Mouse (Mus musculus) kidney, adult 8-10 months (tissue): ENCODE measurements around the gene Prpf38b.

ENCODE experiments used
- DNase-seq, 2 experiments: peaks; one replicate each; pipeline ENCODE4 v3.0.0; 2022

Gene Prpf38b

GRCm38 (mm10) chr3:108911548-108912413 lies at the start of gene Prpf38b:
Gene Prpf38b, minus strand, starts transcription at chr3:108911727.
- peak; percentile 94 to 95 for DNase-seq

- no peak for DNase-seq
These were observed 49.7 kb upstream of the Prpf38b start for GRCm38 (mm10) chr3:108961226-108961625.

- peak in 1 of 2 experiments; percentile 28 for DNase-seq
These were observed 48.3 kb upstream of the Prpf38b start for GRCm38 (mm10) chr3:108959680-108960295.

DNA sequence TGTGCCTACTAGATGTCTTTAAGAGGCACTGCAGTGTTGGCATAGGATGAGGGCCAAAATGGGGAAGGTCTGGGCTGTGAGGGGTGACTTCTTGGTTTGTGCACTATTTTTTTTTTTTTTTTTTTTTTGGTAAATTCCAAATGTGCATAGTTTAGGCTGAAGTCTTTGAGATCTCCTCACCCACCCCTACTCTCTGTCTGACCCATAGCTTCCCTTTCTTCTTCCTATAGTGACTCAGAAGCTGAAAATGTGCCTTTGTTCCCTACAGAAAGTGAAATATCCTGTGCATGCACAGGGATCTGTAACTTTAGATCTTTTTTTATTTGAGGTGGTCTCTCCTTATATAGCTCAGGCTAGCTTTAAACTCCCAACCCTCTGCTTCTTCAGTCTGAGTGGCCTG lies 46.4 kb upstream of the Prpf38b start:
- DNase-seq, result no peak

DNA sequence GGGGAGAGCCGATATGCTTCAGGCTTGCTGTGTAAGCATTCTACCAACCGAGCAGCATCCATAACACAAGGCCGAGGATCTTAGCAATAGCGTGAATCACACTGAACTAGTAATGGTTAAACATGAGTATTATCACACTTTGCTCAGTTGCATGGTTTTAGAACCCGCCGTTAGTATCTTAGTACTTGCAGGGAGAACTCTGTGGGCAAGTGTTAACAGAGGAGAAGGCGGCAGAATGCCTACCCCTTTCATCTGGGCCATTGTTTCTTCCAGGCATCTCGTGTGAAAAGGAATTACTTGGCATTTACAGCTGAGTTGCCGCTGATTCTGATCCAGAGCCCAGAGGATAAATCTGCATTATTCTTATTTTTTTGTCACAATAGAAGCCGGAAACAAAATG lies 29.5 kb upstream of the Prpf38b start:
- DNase-seq, result no peak

DNA sequence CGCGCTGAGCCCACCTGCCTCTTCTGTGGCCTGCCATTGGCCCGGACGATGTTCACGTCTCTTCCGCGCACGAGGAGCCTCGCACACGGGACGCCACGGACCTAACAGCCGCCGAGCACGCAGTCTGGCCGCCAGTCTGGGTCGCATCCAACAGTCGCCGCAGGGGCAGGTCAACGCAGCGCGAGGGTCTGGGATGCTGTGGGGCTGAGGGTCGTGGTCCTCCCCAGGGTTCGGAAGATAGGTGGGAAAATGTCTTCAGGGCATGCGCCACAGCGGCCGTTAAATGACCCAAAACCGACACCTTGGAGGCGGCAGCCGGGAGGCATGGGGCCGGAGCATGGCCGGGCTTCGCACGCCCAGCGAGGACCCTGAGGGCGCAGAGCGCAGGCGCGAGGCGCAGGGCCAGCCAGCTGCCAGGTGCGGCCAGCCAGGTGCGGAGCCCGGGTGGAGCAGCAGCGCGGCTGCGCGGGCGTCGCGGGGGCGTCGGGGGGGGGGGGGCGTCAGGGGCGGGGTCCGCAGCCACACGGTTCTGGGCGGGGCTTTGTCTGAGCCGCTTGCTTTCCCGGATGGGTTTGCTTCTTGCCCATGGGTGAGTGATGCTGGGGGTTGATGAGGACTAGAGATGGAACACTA lies 28.6 kb upstream of the Prpf38b start, which contains the start of gene Gm9857:
Gene Gm9857 (minus strand): TSS at position 445 of the 633 bp plus-strand sequence.
- no peak for DNase-seq

- DNase-seq, result no peak
These were observed 28.0 kb upstream of the Prpf38b start, which contains the start of gene Henmt1 for GRCm38 (mm10) chr3:108939573-108939972. Gene Henmt1, plus strand, starts transcription at chr3:108939873.

DNA sequence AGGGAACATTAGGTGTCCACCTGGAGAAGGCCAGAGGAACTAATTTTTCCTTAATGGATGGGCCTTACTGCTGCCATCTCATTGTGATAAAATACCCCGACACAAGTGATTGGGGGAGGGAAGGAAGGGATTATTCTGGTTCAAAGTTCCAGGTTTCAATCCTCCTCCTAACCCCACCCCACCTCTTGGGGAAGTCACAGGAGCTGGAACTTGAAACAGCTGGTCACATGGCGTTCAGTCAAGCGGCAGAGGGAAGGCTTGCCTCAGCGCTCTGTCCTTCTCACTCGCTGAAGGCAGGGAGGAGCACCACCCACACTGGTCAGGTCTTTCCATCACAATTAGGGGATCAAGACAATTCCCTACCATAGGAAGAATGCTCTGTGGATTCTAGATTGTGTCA lies 27.2 kb upstream of the Prpf38b start:
- DNase-seq, result peak in 1 of 2 experiments; percentile 40

DNA sequence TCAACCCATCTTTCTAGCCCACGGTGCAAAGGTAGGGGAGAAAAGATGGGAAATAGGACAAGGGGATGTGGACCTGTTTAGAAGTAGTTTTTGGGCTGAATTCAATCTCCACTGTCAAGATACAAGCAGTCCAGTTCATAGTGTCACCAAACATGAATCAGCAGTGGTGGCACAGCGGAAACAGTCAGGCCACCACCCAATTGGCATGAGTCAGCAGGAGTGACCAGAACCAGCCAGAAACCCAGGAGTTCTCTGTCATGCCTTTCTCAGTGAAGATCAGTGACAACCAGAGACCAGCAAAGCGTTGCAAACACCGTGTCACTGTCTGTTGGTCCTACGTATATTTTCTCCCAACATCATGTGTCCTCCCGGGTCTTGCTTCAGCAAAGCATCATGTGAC lies 22.0 kb upstream of the Prpf38b start:
- no peak for DNase-seq

DNA sequence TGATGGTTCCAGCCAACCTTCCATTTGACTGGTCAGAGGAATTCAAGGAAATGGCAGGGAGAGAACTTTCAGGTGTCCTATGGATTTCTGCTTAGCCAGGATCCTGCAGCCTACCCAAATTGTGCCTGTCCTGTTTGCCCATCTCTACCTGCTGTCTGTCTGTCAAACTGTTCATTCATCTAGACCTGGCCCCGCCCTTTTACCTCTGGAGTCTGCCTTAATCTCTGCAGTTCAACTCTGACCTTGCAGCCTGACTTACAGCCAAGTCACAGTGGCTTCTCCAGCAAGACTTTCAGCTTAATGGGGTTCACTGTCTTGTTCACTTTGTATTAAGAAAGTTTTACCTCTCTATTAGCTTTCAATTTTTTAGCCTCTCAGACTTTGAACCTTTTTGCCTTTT lies 14.8 kb upstream of the Prpf38b start:
- DNase-seq, result no peak

DNA sequence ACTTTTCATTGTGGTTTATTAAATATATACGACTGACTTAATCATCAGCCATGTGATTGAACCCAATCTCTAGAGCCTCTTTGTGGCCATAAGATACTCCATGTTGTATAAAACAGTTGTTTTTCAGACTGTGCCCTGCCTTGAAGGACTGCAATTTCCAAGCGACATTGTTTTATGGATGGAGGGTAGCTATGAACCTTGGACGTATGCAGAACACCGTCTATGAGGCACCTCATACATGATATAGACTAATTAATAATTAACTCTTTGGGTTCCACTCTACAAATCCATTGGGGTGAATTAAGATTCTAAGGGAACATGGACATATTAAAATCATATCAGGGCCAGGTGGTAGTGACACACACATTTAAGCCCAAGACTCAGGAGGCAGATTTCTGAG lies 14.2 kb upstream of the Prpf38b start:
- no peak for DNase-seq

DNA sequence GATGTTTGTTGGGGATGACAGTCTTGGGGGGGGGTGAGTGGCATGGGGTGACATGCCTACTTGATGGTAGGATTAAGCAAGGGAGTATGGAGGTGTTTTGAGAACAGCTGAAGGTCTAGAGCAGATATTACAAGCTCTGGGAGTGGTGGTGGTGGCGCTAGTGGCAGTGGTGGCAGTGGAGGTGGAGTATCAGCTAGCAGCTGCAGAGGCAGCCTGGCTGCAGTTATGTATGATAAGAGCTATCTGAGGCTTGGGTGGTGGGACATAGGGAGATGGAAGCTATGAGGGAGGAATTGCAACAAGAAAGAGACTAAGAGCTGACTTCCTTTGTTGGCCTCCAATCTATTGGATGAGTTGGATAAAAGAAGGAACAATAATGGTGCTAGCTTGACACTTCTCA lies 10.3 kb upstream of the Prpf38b start:
- no peak for DNase-seq

GRCm38 (mm10) chr3:108920442-108921070 lies 9.0 kb upstream of the Prpf38b start:
- DNase-seq, result peak; percentile 59 to 90

GRCm38 (mm10) chr3:108918852-108919251 lies 7.3 kb upstream of the Prpf38b start:
- DNase-seq, result no peak

GRCm38 (mm10) chr3:108917986-108918385 lies 6.5 kb upstream of the Prpf38b start:
- no peak for DNase-seq

DNA sequence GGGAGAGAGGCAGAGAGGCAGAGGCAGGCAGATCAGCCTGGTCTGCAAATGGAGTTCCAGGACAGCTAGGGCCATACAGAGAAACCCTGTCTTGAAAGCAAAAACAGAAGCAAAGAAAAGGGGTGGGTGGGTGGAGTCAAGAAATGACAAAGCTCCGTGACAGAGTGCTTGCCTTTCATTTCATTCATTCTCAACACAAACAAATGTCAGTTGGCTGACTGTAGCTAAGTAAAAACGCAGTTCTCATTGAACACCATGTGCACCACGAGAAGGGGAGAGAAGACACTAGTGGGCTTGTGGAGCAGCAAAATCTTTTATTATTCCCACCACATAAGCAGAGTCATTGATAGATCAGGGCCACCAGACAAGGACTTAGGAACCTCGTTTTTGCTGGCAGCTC lies 5.3 kb upstream of the Prpf38b start:
- no peak for DNase-seq

DNA sequence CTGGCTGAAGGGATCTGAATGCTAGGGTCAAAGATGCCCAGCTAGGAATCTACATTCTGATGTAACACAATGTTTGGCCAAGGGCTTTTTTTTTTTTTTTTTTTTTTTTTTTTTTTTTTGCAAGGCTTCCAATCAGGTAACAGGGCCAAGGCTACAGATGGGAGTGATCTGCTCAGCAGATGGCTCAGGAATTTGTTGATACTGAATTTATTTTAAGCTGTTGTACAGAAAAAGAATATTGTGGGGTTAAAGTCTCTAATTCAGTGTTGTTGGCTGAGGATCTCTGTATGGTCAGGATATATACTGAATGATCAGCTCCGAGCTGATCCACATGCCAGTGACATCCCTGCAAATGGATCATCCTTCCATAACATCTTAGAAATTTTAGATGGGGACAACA lies 4.5 kb upstream of the Prpf38b start:
- no peak for DNase-seq

GRCm38 (mm10) chr3:108911081-108911547 lies 413 bp downstream of the Prpf38b start:
- DNase-seq, result peak; percentile 54 to 57

- DNase-seq, result peak in 1 of 2 experiments; percentile 26
These were observed 1.0 kb downstream of the Prpf38b start for GRCm38 (mm10) chr3:108910303-108911080.

DNA sequence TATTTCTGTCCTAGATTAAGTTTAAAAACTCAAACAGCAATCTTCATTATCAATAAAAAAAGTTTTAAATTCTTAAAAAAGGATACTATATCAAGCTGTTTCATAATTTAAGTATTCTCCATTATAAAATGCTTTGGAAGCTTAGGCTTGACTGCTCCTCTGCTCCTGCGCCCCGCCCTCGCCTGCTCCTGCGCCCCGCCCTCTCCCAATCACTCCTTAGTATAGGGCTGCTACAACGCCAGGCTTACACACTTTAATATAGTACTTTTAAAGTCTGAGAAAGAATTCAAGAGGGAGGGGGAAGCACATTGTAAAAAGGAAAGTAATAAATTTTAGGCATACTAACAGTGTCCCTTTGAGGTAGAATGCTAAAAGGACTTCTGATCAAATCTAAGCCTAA lies 8.6 kb downstream of the Prpf38b start:
- no peak for DNase-seq

DNA sequence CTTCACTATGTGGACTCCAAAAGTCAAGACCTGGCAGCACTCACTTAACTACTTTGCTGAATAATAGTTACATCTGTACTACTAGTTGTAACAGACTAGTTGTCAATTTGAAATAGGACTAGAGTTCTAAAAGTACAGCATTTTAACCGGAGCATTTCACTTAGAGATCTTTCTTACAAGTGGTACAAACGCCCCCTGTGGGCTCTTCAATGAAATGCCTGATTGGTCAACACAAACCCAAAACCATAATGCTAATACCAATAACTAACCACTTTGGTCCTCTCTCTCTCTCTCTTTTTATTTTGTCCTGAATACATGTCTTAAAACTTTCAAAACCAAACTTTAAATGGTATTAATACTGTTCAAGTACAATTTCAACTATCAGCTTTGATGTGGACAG lies 9.5 kb downstream of the Prpf38b start:
- no peak for DNase-seq

DNA sequence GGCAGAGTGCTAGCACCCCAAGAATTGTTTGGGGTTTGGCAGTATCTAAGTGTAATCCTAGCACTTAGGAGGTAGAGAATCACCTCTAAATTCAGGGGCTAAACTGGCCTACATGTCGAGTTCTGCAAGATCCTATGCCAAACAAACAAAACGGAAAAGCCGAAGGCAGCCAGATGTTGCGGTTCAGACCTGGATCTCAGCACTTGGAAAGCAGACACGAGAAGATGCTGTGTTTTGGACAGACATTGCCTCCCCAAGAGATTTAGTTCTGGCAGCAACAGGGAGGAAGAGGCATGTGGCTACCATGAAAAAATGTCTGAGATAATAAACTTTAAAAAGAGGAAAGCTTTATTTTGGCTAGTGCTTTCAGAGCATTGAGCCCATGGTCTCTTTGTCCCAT lies 10.8 kb downstream of the Prpf38b start:
- DNase-seq, result no peak
